Comparison of ENCODE assay signal across 7 mouse cellular contexts in the genomic region with DNA sequence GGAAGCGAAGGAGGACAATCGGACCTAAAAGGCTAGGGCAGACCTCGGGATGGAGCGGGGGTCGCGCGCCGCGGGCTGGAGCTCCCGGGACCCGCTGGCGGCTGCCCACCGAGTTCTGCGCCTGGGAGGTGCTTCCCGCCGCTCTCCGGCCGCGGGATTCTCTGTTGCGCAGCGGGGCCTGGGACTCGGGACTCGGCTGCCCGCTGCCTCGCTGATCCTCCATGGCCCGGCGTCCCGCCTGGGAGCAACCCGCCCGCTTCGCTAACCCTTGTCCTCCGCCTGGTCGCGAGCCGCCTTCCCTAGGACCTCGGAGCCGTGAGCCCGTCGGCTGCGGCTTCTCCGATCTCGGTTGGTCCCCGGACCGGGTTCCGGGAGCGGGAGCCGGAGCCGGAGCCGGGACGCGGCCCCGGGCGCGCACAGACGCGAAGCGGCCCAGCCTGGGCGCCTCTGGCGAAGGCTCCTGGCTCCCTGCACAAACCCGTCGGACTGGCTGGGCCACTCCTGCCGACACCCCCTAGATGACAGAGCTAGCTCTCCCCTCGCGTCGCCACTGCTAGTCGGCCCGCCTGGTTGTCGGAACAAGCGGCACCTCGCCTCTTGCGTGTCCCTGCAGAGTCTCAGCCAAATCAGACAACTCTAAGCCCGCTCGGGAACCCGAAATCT. TPM values are rescaled to one million over a fixed set of nuclear protein-coding genes. Genes with fewer than 3 reads are reported as not detected.
A peak's percentile ranks its signal among the peaks of the same experiment; 100 is the strongest.
DNase-seq lines count a peak whose midpoint lies in the region; ATAC-seq and TF ChIP-seq lines count a peak whose summit lies in the region.

No protein-coding gene starts in this region.

- under 1% methylated on average over 67 of the region's 74 CpGs for WGBS in embryonic facial prominence, embryonic 15.5 days
- whole genome bisulfite sequencing in hindbrain, embryonic 15.5 days, result 0% methylated on average over 65 of the region's 74 CpGs
- WGBS in small intestine, adult 2 months, result 1% methylated on average over 73 of the region's 74 CpGs

- DNase-seq in thymus, postnatal 36 days, result peak; percentile 12 to 22
- no peak for DNase-seq in thymus, postnatal 25 days
- peak; percentile 58 to 64 for DNase-seq in lung, adult 18-20 months
- DNase-seq in spleen, postnatal 36 days (ENCODE audit: low spot score in 2 of 2), result no peak

- no peak for TF ChIP-seq CTCF in small intestine, adult 2 months (IDR thresholded peaks at IDR 0.05; ENCODE audit: extremely low read depth, insufficient read length, insufficient replicate concordance, low read depth, low read length)

- no peaks in the 10 kb centered on the region for H3K36me3 ChIP-seq in embryonic facial prominence, embryonic 15.5 days
- H3K36me3 ChIP-seq in hindbrain, embryonic 15.5 days, result no peaks in the 10 kb centered on the region
- H3K36me3 ChIP-seq in small intestine, adult 2 months (ENCODE audit: control insufficient read depth, insufficient read depth, low read length), result no peaks in the 10 kb centered on the region

- H3K9me3 ChIP-seq in embryonic facial prominence, embryonic 15.5 days (replicated peaks), result no peaks in the 10 kb centered on the region
- no peaks in the 10 kb centered on the region for H3K9me3 ChIP-seq in hindbrain, embryonic 15.5 days

- peak overlapping the region; percentile 68 for H3K9ac ChIP-seq in embryonic facial prominence, embryonic 15.5 days
- H3K9ac ChIP-seq in hindbrain, embryonic 15.5 days, result peak overlapping the region; percentile 34

- peak overlapping the region; percentile 60 for H3K4me3 ChIP-seq in embryonic facial prominence, embryonic 15.5 days (replicated peaks)
- H3K4me3 ChIP-seq in hindbrain, embryonic 15.5 days, result peak overlapping the region; percentile 48
- H3K4me3 ChIP-seq in small intestine, adult 2 months (ENCODE audit: low read depth, low read length), result peak overlapping the region; percentile 73

- H3K27ac ChIP-seq in embryonic facial prominence, embryonic 15.5 days (replicated peaks), result peak overlapping the region; percentile 94
- H3K27ac ChIP-seq in hindbrain, embryonic 15.5 days (replicated peaks), result peak overlapping the region; percentile 85
- no peak overlapping the region for H3K27ac ChIP-seq in small intestine, adult 2 months (ENCODE audit: insufficient read depth, low read depth, low read length)

- peaks cover 59% of the 10 kb centered on the region for H3K27me3 ChIP-seq in embryonic facial prominence, embryonic 15.5 days
- peaks cover 44% of the 10 kb centered on the region for H3K27me3 ChIP-seq in hindbrain, embryonic 15.5 days
- peaks cover 92% of the 10 kb centered on the region for H3K27me3 ChIP-seq in small intestine, adult 2 months (ENCODE audit: control insufficient read depth, insufficient read depth, low read length)

- peak overlapping the region; percentile 64 for H3K4me2 ChIP-seq in embryonic facial prominence, embryonic 15.5 days (replicated peaks)
- H3K4me2 ChIP-seq in hindbrain, embryonic 15.5 days, result peak overlapping the region; percentile 60

- H3K4me1 ChIP-seq in embryonic facial prominence, embryonic 15.5 days, result peaks cover 31% of the 10 kb centered on the region
- peaks cover 35% of the 10 kb centered on the region for H3K4me1 ChIP-seq in hindbrain, embryonic 15.5 days (replicated peaks)
- H3K4me1 ChIP-seq in small intestine, adult 2 months (ENCODE audit: control insufficient read depth, insufficient read depth, insufficient read length, low read length), result peaks cover 22% of the 10 kb centered on the region

- ATAC-seq in embryonic facial prominence, embryonic 15.5 days (ENCODE audit: insufficient number of reproducible peaks, low FRiP score, low TSS enrichment, low read depth), result peak; percentile 56; the same call in 1 of the 2 replicates
- ATAC-seq in hindbrain, embryonic 15.5 days (ENCODE audit: low FRiP score, low read depth), result peak; percentile 25; the same call in 1 of the 2 replicates

- no peak for TF ChIP-seq POLR2A in small intestine, adult 2 months (IDR thresholded peaks at IDR 0.05; ENCODE audit: low read depth, low read length)

RNA-seq across cellular contexts. Expression of a gene that starts 6.9 kb away (rescaled TPM):
- 13.4 and 15.4 TPM in 2 replicates for polyA plus RNA-seq in embryonic facial prominence, embryonic 15.5 days (2015; fragmentation: Nextera tagmentation; extraction: Ambion mirVana)
- 10.5 and 11.5 TPM in 2 replicates for polyA plus RNA-seq in hindbrain, embryonic 15.5 days (2015; fragmentation: Nextera tagmentation; extraction: Ambion mirVana)
- 0.04 TPM in 1 of 2 replicates, not detected in the other for polyA plus RNA-seq in small intestine, adult 2 months (2012; rRNA removed)

Comparison
In these comparisons a context has a peak if more than half of its experiments do, and no peak if none do; other contexts are left out.
1. DNase-seq: peak in thymus, postnatal 36 days (2 of 2) and lung, adult 18-20 months (2 of 2); none in thymus, postnatal 25 days (single experiment) and spleen, postnatal 36 days (0 of 2).
2. RNA of a gene that starts 6.9 kb away (polyA plus RNA-seq): 13.4 to 15.4 TPM in embryonic facial prominence, embryonic 15.5 days and 10.5 to 11.5 TPM in hindbrain, embryonic 15.5 days; 0.04 TPM in small intestine, adult 2 months; every median in the first group is over 10 times any median in the second.
3. Peak in every context shown above with its lines, with median percentiles within 50 percentile points of each other: H3K4me3 ChIP-seq.